Mouse (Mus musculus) kidney, embryonic 14.5 days (tissue): ENCODE results near the gene Arv1. TPM values are rescaled to one million over a fixed set of nuclear protein-coding genes. Genes with fewer than 3 reads are reported as not detected.
A peak's percentile ranks its signal among the peaks of the same experiment; 100 is the strongest.

Experiments used
- ATAC-seq: fragments of 200-750 bp; cut with Nextera tagmentation; 2 replicates; pipeline ENCODE4 v1.8.0; 2017; ENCODE audit warnings: moderate number of reproducible peaks, mild to moderate bottlenecking, moderate TSS enrichment, moderate library complexity; ENCODE audit not compliant: low FRiP score, low TSS enrichment
- H3K27ac ChIP-seq: fragments of 300-500 bp; sonication (generic); 2 replicates; pipeline ENCODE4 v1.5.1; 2014; ENCODE audit warnings: low read depth, mild to moderate bottlenecking, low read length, moderate library complexity, mixed read lengths
- H3K27me3 ChIP-seq: fragments of 300-500 bp; sonication (generic); 2 replicates; pipeline ENCODE4 v1.6.1; 2014; ENCODE audit warnings: mild to moderate bottlenecking, low read length; ENCODE audit not compliant: control insufficient read depth, insufficient read depth
- H3K36me3 ChIP-seq: fragments of 300-500 bp; sonication (generic); 2 replicates; pipeline ENCODE4 v1.6.1; 2014; ENCODE audit warnings: low read length, mixed read lengths; ENCODE audit not compliant: control insufficient read depth, insufficient read depth
- H3K4me1 ChIP-seq: fragments of 300-500 bp; sonication (generic); 2 replicates; pipeline ENCODE4 v1.6.1; 2014; ENCODE audit warnings: low read length, mixed read lengths; ENCODE audit not compliant: control insufficient read depth, insufficient read depth
- H3K4me2 ChIP-seq: fragments of 300-500 bp; sonication (generic); replicated peaks from 2 replicates; pipeline ENCODE4 v1.6.1; 2014; ENCODE audit warnings: low read depth, mild to moderate bottlenecking, low read length
- H3K4me3 ChIP-seq: fragments of 300-500 bp; sonication (generic); 2 replicates; pipeline ENCODE4 v1.5.1; 2014; ENCODE audit warnings: mild to moderate bottlenecking, low read length
- H3K9ac ChIP-seq: fragments of 300-500 bp; sonication (generic); 2 replicates; pipeline ENCODE4 v1.6.1; 2014; ENCODE audit warnings: low read depth, mild to moderate bottlenecking, low read length, moderate library complexity
- H3K9me3 ChIP-seq: fragments of 300-500 bp; sonication (generic); 2 replicates; pipeline ENCODE4 v1.6.1; 2016; ENCODE audit warnings: low read length; ENCODE audit not compliant: control insufficient read depth
- WGBS: fragments of 180-500 bp; shearing (Covaris S2); extraction: QIAGEN DNeasy Blood & Tissue Kit; methylation state at CpG from one replicate; pipeline ENCODE4 v1.1.7; 2014; 5-methylcytosine and 5-hydroxymethylcytosine counted together
- polyA plus RNA-seq: library from polyadenylated mRNA; unstranded; fragments of >200 nt; fragmentation: Nextera tagmentation; extraction: Ambion mirVana; gene quantifications from 2 replicates; pipeline ENCODE4 v1.2.1, GENCODE M21; 2014

The Arv1 gene
- polyA plus RNA-seq, 1 experiment from 2014 or later, result 32.2 TPM

- H3K36me3 ChIP-seq, result peaks cover 30% of the 10 kb centered on the region
- no peak for ATAC-seq
Measured at GRCm38 (mm10) chr8:124713207-124713606, 8.7 kb upstream of the Arv1 start.

GRCm38 (mm10) chr8:124715736-124716135 is 6.2 kb upstream of the Arv1 start:
- ATAC-seq, result no peak; the same call in 1 of the 2 replicates
- no peak overlapping the region for H3K4me3 ChIP-seq
- peaks cover 19% of the 10 kb centered on the region for H3K36me3 ChIP-seq

More at GRCm38 (mm10) chr8:124713207-124713606, 8.7 kb upstream of the Arv1 start:
- 89% methylated on average over 6 of the region's 6 CpGs for WGBS
- H3K27ac ChIP-seq, result no peak overlapping the region
- no peaks in the 10 kb centered on the region for H3K9me3 ChIP-seq
- H3K4me2 ChIP-seq, result no peak overlapping the region
- H3K4me1 ChIP-seq, result no peaks in the 10 kb centered on the region
- H3K9ac ChIP-seq, result no peak overlapping the region
- no peak overlapping the region for H3K4me3 ChIP-seq
- no peaks in the 10 kb centered on the region for H3K27me3 ChIP-seq

GRCm38 (mm10) chr8:124720133-124720532 is 1.8 kb upstream of the Arv1 start:
- H3K9me3 ChIP-seq, result no peaks in the 10 kb centered on the region
- peaks cover under 1% of the 10 kb centered on the region; the same call in 1 of the 2 replicates for H3K36me3 ChIP-seq
- WGBS, result 81% methylated on average over 7 of the region's 7 CpGs
- no peaks in the 10 kb centered on the region for H3K27me3 ChIP-seq
- H3K27ac ChIP-seq, result no peak overlapping the region
- H3K9ac ChIP-seq, result no peak overlapping the region
- ATAC-seq, result no peak
- no peak overlapping the region for H3K4me2 ChIP-seq
- H3K4me1 ChIP-seq, result peaks cover 21% of the 10 kb centered on the region
- no peak overlapping the region for H3K4me3 ChIP-seq

More at GRCm38 (mm10) chr8:124715736-124716135, 6.2 kb upstream of the Arv1 start:
- Histone ChIP-seq H3K27ac (no peak overlapping the region), H3K4me2 (no peak overlapping the region), H3K27me3 (no peaks in the 10 kb centered on the region), H3K9ac (no peak overlapping the region), H3K9me3 (no peaks in the 10 kb centered on the region), H3K4me1 (peaks cover 7% of the 10 kb centered on the region)
- WGBS, result 86% methylated on average over 8 of the region's 8 CpGs

GRCm38 (mm10) chr8:124720938-124721861 is 739 bp upstream of the Arv1 start:
- 3% methylated on average over 30 of the region's 31 CpGs for WGBS
- Histone ChIP-seq H3K4me3 (peak overlapping the region; percentile 99), H3K4me1 (peaks cover 21% of the 10 kb centered on the region), H3K4me2 (peak overlapping the region; percentile 85), H3K9ac (peak overlapping the region; percentile 86), H3K36me3 (peaks cover 8% of the 10 kb centered on the region; the same call in 1 of the 2 replicates), H3K27ac (peak overlapping the region; percentile 42; the same call in 1 of the 2 replicates), H3K27me3 (no peaks in the 10 kb centered on the region), H3K9me3 (no peaks in the 10 kb centered on the region)
- peak; percentile 59; the same call in 1 of the 2 replicates for ATAC-seq

- H3K4me1 ChIP-seq, result peaks cover 21% of the 10 kb centered on the region
- 98% methylated on average over 7 of the region's 7 CpGs for WGBS
- ATAC-seq, result no peak
- no peak overlapping the region for H3K4me2 ChIP-seq
- no peaks in the 10 kb centered on the region for H3K27me3 ChIP-seq
- no peak overlapping the region for H3K9ac ChIP-seq
- H3K9me3 ChIP-seq, result no peaks in the 10 kb centered on the region
- peaks cover 37% of the 10 kb centered on the region for H3K36me3 ChIP-seq
- no peak overlapping the region for H3K4me3 ChIP-seq
- no peak overlapping the region for H3K27ac ChIP-seq
Measured at GRCm38 (mm10) chr8:124724301-124724700, 2.4 kb downstream of the Arv1 start.

GRCm38 (mm10) chr8:124732828-124733227 is 10.9 kb downstream of the Arv1 start:
- H3K36me3 ChIP-seq, result peaks cover 72% of the 10 kb centered on the region

GRCm38 (mm10) chr8:124735371-124735911 is 13.5 kb downstream of the Arv1 start:
- 57% methylated on average over 3 of the region's 3 CpGs for WGBS
- no peak for ATAC-seq
- H3K27ac ChIP-seq, result no peak overlapping the region
- H3K36me3 ChIP-seq, result peaks cover 54% of the 10 kb centered on the region
- no peaks in the 10 kb centered on the region for H3K27me3 ChIP-seq
- H3K4me1 ChIP-seq, result no peaks in the 10 kb centered on the region
- H3K4me3 ChIP-seq, result no peak overlapping the region
- no peak overlapping the region for H3K4me2 ChIP-seq
- H3K9me3 ChIP-seq, result no peaks in the 10 kb centered on the region
- no peak overlapping the region for H3K9ac ChIP-seq

More at GRCm38 (mm10) chr8:124732828-124733227, 10.9 kb downstream of the Arv1 start:
- no peaks in the 10 kb centered on the region for H3K9me3 ChIP-seq
- no peak for ATAC-seq
- 92% methylated on average over 8 of the region's 8 CpGs for WGBS
- no peak overlapping the region for H3K4me3 ChIP-seq
- no peaks in the 10 kb centered on the region for H3K27me3 ChIP-seq
- H3K4me1 ChIP-seq, result no peaks in the 10 kb centered on the region
- no peak overlapping the region for H3K4me2 ChIP-seq
- no peak overlapping the region for H3K9ac ChIP-seq
- H3K27ac ChIP-seq, result no peak overlapping the region

GRCm38 (mm10) chr8:124739268-124739667 is 17.3 kb downstream of the Arv1 start:
- 81% methylated on average over 1 of the region's 1 CpGs for WGBS

GRCm38 (mm10) chr8:124746661-124747060 is 24.7 kb downstream of the Arv1 start:
- Histone ChIP-seq H3K9me3 (no peaks in the 10 kb centered on the region), H3K4me2 (no peak overlapping the region), H3K4me1 (peaks cover 9% of the 10 kb centered on the region; the same call in 1 of the 2 replicates), H3K36me3 (0 out of 2 replicates have a peak, but pooled peaks cover under 1% of the 10 kb centered on the region), H3K27ac (no peak overlapping the region), H3K9ac (no peak overlapping the region), H3K27me3 (peaks cover 16% of the 10 kb centered on the region), H3K4me3 (no peak overlapping the region)
- ATAC-seq, result no peak
- 70% methylated on average over 13 of the region's 13 CpGs for WGBS

More at GRCm38 (mm10) chr8:124739268-124739667, 17.3 kb downstream of the Arv1 start:
- no peaks in the 10 kb centered on the region for H3K27me3 ChIP-seq
- ATAC-seq, result no peak
- H3K9ac ChIP-seq, result no peak overlapping the region
- no peak overlapping the region for H3K4me2 ChIP-seq
- no peak overlapping the region for H3K27ac ChIP-seq
- no peaks in the 10 kb centered on the region for H3K4me1 ChIP-seq
- peaks cover 29% of the 10 kb centered on the region for H3K36me3 ChIP-seq
- H3K4me3 ChIP-seq, result no peak overlapping the region
- no peaks in the 10 kb centered on the region for H3K9me3 ChIP-seq
